Mouse (Mus musculus) kidney, adult 2 months (tissue): Measurements from ENCODE around the gene Lcn6.

Experiments used
- CTCF ChIP-seq: fragments of 200-500 bp; conservative IDR thresholded peaks from 2 replicates; pipeline ENCODE4 v1.5.1; 2011; ENCODE audit warnings: low read depth, mild to moderate bottlenecking, control low read depth, low read length, moderate library complexity, mixed read lengths; ENCODE audit not compliant: insufficient read depth, insufficient read length
- POLR2A ChIP-seq: fragments of 200-500 bp; IDR thresholded peaks from one replicate; pipeline ENCODE4 v1.6.1; 2011; ENCODE audit warnings: low read depth, low read length, control low read depth

- no peak for TF ChIP-seq CTCF
- TF ChIP-seq POLR2A, result no peak
These were observed 40.6 kb downstream of the Lcn6 start for GRCm38 (mm10) chr2:25717222-25717621.
